Mouse (Mus musculus): Measurements from ENCODE around the gene Trim25.
"Not testable (repeated sequence)": the region's sequence is repeated elsewhere in the genome, so short reads cannot be mapped to it uniquely, and the experiment has no call there.

Trim25 gene

DNA sequence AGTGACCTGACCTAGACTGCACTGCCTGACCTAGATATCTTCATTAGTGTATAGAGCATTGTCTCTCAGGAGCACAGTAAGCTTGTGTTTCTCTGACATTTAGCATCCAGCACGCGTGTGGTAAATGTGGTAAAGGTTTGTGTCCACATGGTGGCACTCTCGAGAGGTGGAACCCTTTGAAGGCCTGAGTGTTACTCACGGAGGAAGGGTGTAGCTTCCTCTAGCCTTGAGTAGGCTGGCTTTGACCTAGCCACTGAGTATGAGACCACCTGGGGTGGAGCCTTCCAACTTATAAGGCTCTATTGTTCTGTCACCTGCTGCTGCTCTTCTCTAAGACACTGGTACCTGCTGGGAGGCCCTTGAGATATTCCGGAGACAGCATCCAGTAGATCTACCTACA, 5.6 kb upstream of the Trim25 start:
- no peak for DNase-seq (ENCODE audit: extremely low spot score, low read depth, low spot score)

GRCm38 (mm10) chr11:88994492-88994891, 4.7 kb upstream of the Trim25 start:
- DNase-seq (ENCODE audit: extremely low spot score, low read depth, low spot score) = no peak

DNA sequence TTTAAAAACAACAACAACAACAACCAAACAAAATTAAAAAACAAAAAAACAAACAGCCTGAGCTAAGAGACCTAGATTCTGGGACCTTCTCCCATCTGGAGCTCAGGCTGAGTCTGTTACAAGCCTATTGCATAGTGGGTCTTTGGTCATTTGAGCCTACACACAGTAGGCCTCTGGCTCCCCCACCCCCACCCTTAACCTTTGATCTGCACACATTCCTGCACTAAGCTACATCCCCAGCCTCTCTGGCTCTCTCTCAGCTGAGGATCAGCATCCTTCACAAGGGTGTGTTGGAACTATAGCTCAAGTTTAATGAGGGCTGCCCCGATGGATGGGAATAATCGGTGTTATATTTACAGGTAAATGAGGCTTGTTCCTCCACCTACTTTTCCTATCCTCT, 3.6 kb upstream of the Trim25 start:
- DNase-seq (ENCODE audit: extremely low spot score, low read depth, low spot score) = no peak

DNA sequence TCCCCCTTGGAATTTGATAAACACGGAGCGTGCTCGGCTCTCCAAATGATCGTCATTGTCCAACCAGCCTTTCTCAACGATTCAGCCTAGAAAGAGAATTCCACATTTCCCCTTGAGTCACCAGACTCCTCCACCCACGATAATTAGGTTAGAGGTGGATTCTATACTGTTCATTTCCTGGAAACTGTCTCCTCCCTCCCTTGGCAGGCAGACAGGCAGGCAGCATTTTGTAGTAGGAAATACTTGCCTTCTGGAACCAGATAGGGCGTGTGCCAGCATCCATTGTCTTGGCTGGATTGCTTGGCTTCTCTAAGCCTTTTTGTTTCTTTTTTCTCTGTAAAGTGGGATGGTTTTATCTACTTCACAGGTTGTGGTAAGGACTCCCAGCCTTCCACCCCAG, 2.7 kb upstream of the Trim25 start:
- DNase-seq (ENCODE audit: extremely low spot score, low read depth, low spot score) = no peak

GRCm38 (mm10) chr11:88997343-88997742, 1.8 kb upstream of the Trim25 start:
- DNase-seq (ENCODE audit: extremely low spot score, low read depth, low spot score) = not testable (repeated sequence)

- DNase-seq (ENCODE audit: extremely low spot score, low read depth, low spot score) = no peak
Observed at GRCm38 (mm10) chr11:88998406-88998805, 770 bp upstream of the Trim25 start.

- DNase-seq (ENCODE audit: extremely low spot score, low read depth, low spot score) = no peak
Observed at GRCm38 (mm10) chr11:88999723-89000526, 749 bp downstream of the Trim25 start.

DNA sequence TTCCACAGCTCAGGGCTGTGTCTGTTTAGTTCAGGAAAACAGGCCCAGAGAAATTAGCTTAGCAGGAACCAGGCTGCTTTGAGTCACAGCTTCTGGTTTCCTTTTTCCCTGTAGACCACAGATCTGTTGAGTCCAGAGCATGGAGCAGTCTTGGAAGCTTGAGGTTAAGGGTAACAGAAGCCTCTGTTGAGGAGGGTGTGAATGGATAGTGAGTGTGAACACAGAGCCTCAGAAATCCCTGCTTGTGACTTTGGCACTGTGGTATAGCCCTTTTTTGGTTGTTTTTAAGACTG, 1.3 kb downstream of the Trim25 start:
- no peak for DNase-seq (ENCODE audit: extremely low spot score, low read depth, low spot score)

GRCm38 (mm10) chr11:89001569-89001968, 2.4 kb downstream of the Trim25 start:
- no peak for DNase-seq (ENCODE audit: extremely low spot score, low read depth, low spot score)

- DNase-seq (ENCODE audit: extremely low spot score, low read depth, low spot score) = no peak
Observed at GRCm38 (mm10) chr11:89002068-89002467, 2.9 kb downstream of the Trim25 start.

GRCm38 (mm10) chr11:89002621-89003020, 3.4 kb downstream of the Trim25 start:
- no peak for DNase-seq (ENCODE audit: extremely low spot score, low read depth, low spot score)

GRCm38 (mm10) chr11:89003078-89003477, 3.9 kb downstream of the Trim25 start:
- DNase-seq (ENCODE audit: extremely low spot score, low read depth, low spot score) = no peak

DNA sequence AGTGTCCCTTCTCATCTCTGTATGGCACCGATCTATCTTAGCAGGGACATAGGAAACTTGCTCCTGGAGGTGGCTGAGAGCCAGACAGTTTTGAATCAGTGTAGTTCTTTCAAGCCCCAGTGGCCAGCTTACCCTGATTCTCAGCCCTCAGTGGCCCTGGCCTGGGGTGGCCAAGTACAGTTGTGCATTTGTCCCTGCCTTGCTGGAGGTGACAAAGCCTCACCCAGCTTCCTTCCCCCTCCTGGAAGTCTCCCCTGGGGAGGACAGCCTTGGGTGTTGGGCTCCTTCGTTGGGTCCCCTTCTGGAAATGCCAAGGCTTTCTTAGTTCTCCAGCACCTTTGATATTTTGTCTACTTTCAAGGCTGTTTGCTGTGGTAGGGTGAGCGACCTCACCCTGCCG, 4.5 kb downstream of the Trim25 start:
- DNase-seq (ENCODE audit: extremely low spot score, low read depth, low spot score) = no peak

DNA sequence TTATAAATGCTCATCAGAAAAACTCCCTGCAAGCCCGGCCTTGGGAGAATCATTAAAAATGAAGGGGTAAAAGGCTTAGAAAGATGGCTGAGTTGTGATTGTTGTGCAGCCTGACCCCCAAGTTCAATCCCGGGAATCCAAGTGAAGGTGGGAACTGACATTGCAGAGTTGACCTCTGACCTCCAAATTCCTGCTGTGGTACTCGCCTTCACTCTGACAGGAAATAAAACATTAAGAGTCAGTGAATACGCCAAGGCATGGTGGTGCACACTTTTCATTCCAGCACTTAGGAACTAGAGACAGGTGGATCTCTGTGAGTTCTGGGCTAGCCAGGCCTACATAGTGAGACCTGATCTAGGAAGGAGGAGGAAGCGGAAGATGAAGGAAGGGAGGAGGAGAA, 6.3 kb downstream of the Trim25 start:
- no peak for DNase-seq (ENCODE audit: extremely low spot score, low read depth, low spot score)

DNA sequence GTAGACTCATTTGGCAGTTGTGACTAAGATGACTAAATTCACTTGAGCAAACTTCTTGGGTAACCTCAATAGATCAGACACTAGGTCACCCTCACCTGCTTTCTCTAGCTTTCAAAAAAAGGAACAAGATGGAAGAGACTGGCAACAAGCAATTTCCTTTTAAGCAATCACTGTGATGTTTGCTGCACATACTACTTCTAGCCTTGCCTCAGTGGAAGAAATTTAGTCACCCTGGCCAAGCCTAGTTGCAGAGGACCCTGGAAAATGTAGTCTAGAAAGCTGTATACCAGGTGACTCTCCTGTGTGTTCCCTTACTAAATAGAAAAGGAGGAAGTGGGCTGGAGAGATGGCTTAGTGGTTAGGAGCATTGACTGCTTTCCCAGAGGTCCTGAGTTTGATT, 7.2 kb downstream of the Trim25 start:
- no peak for DNase-seq (ENCODE audit: extremely low spot score, low read depth, low spot score)

- DNase-seq (ENCODE audit: extremely low spot score, low read depth, low spot score) = no peak
Observed at GRCm38 (mm10) chr11:89007582-89007981, 8.4 kb downstream of the Trim25 start.

GRCm38 (mm10) chr11:89009066-89009465, 9.9 kb downstream of the Trim25 start:
- DNase-seq (ENCODE audit: extremely low spot score, low read depth, low spot score) = no peak

GRCm38 (mm10) chr11:89009496-89009895, 10.3 kb downstream of the Trim25 start:
- no peak for DNase-seq (ENCODE audit: extremely low spot score, low read depth, low spot score)

DNA sequence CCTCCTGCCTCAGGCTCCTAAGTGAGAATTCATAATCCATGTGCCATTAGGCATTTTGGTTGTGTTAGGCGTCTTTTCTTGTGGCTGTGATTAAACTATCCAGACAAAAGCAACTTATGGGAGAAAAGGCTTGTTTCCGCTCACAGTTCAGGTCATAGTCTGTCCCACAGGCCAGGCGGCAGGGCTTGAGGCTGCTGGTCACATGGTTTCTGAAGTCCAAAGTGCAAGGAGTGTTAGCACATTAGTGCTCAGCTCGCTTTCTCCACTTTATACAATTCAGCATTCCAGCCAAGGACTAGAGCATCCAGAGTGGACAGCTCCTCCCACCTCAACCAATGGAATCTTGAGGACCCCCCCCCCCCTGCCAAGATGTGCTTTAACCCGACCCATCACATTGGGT, 13.1 kb downstream of the Trim25 start:
- DNase-seq (ENCODE audit: extremely low spot score, low read depth, low spot score) = no peak

DNA sequence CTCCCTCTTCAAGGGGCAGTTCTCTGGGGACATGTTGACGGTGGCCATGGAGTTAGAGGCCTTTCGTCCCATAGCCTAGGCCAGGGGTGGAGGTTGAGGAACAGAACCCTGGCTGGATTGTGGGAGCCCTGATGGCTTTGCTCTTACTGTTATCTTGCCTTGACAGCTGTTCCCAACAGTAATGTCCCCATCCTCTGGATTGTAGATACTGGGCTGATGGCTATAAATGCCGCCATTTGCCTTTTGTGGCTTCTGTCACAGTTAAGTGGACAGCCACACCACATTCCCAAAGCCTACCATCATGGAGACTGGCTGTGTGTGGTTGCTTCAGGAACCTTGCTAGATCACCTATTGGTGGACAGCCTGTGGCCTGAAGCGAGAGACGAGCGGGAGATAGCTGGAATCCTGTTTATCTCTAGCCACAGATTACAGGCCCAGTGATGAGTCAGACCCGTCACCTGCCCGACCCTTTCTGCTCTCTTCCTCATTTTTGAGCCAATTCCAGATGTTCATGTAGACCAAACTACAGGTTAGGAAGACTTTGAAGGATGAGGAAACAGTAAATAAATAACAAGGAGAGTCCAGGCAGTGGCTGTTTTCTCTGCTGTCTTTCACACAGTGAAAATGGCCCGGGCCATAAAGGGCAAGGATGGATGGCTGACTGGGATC, 18.5 kb downstream of the Trim25 start:
- no peak for DNase-seq (ENCODE audit: extremely low spot score, low read depth, low spot score)

- no peak for DNase-seq (ENCODE audit: extremely low spot score, low read depth, low spot score)
Observed at GRCm38 (mm10) chr11:89020681-89021305, 21.6 kb downstream of the Trim25 start.

- no peak for DNase-seq (ENCODE audit: extremely low spot score, low read depth, low spot score)
Observed at GRCm38 (mm10) chr11:89021687-89022086, 22.5 kb downstream of the Trim25 start.
